Mouse (Mus musculus) G1E (cell line): Measurements from ENCODE around the gene St7l.

Experiments
- CTCF ChIP-seq: IDR thresholded peaks from 2 replicates; pipeline ENCODE4 v1.5.1; 2012; ENCODE audit warnings: low read depth, low read length, inconsistent platforms, mixed read lengths
- GATA1 ChIP-seq: IDR thresholded peaks from 2 replicates; pipeline ENCODE4 v1.6.1; 2012; ENCODE audit warnings: borderline replicate concordance, low read length, inconsistent platforms, mixed read lengths
- TAL1 ChIP-seq: conservative IDR thresholded peaks from 2 replicates; pipeline ENCODE4 v1.6.1; 2012; ENCODE audit warnings: low read depth, low read length, inconsistent platforms, mixed read lengths

DNA sequence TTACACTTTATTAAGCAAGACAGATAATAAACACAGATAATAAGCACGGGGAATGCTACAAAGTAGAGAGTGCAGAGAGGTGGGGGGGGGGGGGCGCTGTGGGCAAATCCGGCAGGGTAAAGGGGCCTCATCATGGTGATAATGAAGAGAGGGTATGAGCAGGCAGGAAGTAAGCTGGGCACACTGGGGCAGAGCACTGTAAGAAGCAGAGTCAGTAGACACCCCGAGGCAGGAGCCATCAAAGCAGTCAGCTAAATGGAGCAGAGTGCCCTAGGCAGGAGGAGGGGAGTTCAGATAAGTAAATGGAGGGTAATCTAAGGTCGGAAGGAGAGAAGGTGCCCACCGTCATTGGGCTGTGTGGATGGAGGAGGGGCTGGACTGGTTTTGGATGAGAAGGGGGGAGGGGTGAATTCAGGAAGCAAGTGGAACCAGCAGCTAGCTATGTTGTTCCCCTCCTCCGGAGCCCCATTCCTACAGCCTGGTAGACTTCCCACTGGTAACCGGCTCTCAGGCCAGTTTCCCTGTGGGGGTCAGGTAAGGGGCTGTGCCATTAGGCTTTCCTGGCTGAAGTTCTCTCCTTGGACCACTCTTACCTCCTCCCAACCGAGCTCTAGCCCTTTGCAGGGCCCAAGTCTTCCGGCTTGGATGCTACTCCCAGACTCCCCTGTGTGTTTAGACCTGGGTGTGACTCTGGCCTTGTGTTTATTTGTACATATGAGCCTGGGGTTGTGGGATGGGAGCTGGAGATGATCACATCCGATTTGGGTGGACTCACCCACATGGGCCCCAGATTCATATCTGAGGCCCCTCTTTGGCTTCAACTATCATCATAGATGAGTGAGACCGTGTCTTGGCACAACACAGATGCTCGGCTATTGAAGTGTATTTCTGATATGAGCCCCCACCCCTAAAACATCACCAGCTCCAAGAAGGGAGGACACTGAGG lies 99.8 kb downstream of the St7l start:
- TF ChIP-seq GATA1 (no peak), CTCF (no peak), TAL1 (no peak)
